Mouse (Mus musculus) brain, embryonic 18.5 days (tissue): ENCODE results near the gene Prkcsh.

Experiments used
- DNase-seq: peaks from one replicate; pipeline ENCODE4 v3.0.0-alpha.2; 2012; ENCODE audit warnings: low read depth, low spot score

The Prkcsh gene

DNA sequence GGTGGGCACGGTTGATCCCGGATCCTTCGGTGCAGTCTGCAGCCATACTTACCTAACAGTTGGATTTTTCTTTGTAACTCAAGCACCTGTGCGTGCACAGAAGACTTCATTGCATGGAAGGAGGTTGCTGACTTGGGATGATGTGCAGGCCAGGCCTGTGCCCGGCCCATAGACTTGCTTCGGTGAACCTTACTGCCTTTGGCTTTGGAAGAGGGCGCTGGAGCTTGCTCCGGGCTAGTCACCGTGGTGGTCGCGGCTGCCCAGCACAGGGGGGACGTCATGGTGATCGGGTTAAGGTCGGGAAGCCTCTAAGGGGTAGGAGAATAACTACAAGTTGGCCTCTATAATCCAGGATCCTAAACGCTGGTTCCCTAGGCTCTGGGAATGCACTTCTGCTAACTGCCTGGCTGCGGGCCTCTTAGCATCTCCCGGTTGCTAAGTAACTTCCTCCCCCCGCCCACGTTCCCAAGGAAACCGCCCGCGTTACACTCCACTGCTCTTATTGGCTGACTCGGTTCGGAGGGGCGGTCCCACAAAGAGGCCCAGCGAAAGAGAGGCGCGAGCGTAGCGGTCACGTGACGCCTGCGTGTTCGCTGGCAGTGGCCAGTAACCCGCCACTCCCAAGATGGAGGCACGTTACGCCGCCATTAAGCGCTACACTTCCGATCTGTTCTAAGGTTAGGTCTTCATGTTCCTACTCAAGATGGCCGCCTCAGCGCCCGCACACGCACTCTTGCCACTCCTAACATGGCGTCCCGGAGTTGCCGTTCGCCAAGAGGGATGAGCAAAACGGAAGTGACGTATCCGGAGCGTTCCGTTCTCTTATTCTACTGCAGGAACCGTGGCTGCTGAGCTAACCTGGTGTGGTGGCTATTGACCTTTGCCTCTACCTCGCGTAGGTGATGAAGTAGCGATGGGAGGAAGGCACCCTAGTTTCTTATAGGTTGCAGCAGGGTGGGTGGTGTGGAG is at the start of gene Prkcsh, which contains the start of gene Ccdc151:
TSS of gene Prkcsh (plus strand) at position 613 of the 969 bp plus-strand sequence.
TSS of gene Ccdc151 (minus strand) at position 441 of the 969 bp plus-strand sequence.
- peak; percentile 99 for DNase-seq

- DNase-seq: peak; percentile 75
Measured at GRCm38 (mm10) chr9:21953600-21953999, 49.0 kb upstream of the Prkcsh start.

GRCm38 (mm10) chr9:21954635-21955034 is 48.0 kb upstream of the Prkcsh start:
- no peak for DNase-seq

GRCm38 (mm10) chr9:21955225-21955569 is 47.4 kb upstream of the Prkcsh start:
- no peak for DNase-seq

DNA sequence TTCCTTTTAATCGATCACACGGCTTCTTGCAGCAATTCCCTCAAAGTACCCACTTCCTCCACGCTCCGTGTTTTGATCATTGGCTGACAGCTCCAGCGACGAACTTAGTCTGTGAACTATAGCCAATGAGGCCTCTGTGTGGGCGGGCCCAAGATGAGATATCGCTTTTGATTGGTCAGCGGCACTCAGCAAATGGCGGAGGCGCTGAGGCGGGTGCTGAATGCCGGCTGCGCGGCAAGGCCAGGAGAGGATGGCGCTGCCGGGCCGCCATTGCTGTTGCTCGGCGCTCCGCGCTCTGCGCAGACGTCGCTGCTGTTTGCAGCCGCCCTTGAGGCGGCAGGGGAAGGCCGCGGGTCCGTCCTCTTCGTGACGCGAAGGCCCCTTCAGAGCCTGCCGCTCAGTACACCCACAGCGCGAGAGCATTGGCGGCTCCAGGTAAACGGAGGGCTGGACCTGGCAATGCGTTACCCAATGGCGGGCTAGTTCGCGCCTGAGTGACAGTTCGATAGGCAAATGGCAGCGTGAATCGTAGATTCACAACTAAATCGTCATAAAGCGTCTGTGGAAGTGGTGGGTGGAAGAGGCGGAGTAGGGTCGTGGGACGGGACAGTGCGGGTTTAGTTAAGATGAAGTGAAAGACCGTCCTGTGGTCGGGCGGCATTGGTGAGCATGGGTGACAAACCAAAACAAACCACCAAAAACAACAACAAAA is 46.9 kb upstream of the Prkcsh start, which contains the start of gene Swsap1:
TSS of gene Swsap1 (plus strand) at position 186 of the 712 bp plus-strand sequence.
- DNase-seq: peak; percentile 98

- no peak for DNase-seq
Measured at GRCm38 (mm10) chr9:21958372-21958771, 44.2 kb upstream of the Prkcsh start.

DNA sequence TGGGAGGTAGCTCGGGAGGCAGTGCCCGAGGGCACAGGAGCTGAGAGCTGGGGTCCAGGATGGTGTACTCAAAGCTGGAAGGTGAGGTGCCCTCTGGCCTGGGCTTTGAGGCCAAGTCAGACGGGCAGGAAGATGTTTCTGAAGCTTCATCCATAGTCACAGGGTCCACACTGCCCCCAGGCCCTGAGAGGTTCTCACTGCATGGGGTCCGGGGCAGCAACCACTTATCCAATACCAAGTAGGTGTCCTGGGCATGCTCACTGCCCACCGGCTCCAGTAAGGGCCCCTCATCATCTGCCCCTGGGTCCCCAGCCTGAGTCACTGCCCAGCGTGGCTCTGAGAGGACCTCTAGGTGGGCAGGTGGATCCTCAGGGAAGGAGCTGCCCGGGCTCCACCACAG is 43.4 kb upstream of the Prkcsh start:
- DNase-seq: no peak

GRCm38 (mm10) chr9:21960135-21960534 is 42.5 kb upstream of the Prkcsh start:
- no peak for DNase-seq

- DNase-seq: no peak
Measured at GRCm38 (mm10) chr9:21960558-21961208, 41.9 kb upstream of the Prkcsh start.

- no peak for DNase-seq
Measured at GRCm38 (mm10) chr9:21961366-21961980, 41.1 kb upstream of the Prkcsh start.

DNA sequence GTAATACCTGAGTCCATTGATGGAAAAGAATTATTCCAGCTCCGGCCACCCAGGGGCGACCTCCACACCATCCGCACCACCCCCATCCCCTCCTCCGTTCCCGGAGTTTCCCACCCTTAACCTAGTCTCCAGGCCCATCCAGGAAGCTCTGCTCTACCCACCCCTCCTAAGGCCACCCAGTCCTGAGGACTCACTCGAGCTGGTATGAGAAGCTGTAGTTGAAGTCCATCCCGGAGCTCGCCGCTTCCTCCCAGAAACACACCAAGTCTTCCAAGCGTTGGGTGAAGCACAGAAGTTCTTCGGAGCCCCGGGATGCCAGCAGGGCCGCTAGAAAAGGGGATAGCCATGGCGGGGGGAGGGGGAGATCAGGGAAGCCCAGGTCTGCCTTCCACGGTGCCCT is 40.6 kb upstream of the Prkcsh start:
- DNase-seq: no peak

DNA sequence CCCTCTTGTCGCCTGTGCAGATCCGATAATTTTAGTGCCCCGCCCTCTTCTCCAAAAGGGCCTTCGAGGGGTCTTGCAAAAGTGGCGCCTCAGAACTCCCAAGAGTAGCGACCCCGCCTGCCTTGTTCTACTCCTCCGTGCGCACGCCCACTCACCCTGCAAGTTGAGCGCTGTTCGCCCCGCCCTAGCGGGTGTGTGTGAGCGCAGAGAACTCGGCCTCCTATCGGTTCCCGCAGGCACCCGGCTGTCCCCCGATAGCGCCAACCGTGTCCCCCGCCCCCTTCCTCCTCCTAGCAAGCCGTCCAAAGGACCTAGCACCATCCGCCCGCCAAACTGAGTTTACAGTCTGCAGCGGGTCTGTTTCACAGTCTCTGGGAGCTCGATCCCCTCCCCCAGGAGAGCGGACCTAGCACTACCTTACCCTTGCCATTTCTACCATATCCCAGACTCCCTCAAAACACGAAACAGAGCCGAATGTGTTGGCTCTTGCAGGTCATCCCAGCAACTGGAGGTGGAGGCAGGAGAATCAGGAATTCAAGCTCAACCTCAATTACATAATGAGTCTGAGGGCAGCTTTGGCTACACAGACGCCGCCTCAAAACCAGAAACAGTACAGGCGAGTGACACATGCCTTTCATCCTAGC is 40.1 kb upstream of the Prkcsh start:
- no peak for DNase-seq

DNA sequence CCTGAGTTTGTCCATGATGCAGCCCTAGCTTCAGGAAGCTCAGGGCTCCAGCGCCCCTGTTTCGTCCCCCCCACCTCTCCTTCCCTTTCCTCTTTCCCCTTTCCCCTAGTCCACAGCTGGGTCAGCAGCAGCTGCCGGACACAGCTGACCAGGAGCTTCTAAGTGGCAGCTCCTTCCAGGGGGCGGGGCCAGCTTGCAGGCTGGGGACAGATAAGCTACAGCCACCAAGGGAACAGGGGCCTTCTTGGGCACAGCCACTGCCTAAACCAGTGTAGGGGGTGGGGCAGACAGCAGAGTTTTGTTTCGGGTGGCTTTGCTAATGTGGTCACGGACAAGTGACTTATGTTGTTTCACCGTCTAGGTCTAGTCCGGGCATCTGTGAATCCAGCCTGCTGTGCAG is 39.2 kb upstream of the Prkcsh start, which contains the start of gene Epor:
TSS of gene Epor (minus strand) at position 90 of the 400 bp plus-strand sequence.
- DNase-seq: no peak

DNA sequence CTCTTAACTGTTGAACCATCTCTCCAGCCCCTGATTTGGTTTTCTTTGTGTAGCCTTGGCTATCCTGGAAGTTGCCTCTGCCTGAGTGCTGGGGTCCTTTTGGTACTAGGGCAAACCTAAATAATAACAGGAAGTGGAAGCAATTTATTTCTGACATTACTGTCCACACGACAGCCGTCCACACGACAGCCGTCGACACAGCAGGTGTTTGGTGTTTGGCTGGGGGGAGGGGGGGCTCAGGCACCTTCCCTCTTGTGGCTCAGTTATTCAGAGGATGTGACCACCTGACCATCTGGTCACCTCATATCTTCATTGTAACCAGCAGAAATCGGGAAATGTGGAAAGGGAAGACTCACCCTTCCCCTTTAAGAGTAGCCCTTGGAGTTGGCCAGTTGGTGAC is 33.7 kb upstream of the Prkcsh start:
- DNase-seq: no peak

GRCm38 (mm10) chr9:21969304-21969703 is 33.3 kb upstream of the Prkcsh start:
- DNase-seq: no peak

DNA sequence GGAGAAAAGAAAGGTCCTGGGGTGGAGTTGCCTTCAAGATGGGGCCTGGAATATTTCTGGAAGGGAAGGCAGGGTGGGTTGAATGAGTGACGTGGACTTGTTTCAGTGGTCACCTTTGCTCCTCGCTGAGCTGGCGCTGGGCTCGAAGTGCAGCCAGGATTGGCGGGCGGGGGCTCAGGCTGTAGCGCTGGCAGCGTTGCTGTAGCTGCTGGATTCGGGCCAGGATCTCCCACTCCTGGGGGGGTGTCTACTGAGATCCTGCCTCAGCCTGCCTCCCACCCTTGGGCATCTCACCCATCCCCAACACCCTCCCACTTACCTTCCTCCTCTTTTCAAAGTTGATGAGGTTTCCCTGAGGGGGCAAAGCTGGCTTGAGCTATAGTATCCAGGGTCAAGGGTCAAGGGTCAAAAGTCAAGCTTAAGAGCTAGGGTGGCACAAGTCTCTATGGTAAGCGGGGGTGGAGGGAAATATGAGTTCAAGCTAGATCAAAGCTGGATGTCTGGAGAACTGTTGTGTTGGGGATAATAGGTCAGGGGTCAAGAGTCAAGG is 25.9 kb upstream of the Prkcsh start:
- DNase-seq: no peak

DNA sequence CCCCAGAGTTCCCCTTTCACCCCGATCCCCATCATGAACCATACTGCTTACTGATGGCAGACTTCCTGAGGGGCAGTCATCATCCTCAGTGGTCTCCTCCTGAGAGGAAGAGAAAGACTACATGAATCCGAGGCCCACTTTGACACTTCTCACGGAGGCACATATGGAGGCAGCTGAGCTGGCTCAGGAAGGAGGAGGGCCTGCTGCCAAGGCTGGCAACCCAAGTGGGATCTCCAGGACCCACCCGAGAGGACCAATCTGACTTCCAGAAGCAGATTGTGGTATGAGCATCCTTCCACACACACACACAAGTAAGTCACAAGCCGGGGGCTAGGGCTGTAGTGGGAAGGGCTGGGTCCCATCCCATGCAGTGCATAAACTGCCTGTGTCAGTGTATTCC is 25.3 kb upstream of the Prkcsh start:
- no peak for DNase-seq

GRCm38 (mm10) chr9:21977972-21978371 is 24.6 kb upstream of the Prkcsh start:
- no peak for DNase-seq

DNA sequence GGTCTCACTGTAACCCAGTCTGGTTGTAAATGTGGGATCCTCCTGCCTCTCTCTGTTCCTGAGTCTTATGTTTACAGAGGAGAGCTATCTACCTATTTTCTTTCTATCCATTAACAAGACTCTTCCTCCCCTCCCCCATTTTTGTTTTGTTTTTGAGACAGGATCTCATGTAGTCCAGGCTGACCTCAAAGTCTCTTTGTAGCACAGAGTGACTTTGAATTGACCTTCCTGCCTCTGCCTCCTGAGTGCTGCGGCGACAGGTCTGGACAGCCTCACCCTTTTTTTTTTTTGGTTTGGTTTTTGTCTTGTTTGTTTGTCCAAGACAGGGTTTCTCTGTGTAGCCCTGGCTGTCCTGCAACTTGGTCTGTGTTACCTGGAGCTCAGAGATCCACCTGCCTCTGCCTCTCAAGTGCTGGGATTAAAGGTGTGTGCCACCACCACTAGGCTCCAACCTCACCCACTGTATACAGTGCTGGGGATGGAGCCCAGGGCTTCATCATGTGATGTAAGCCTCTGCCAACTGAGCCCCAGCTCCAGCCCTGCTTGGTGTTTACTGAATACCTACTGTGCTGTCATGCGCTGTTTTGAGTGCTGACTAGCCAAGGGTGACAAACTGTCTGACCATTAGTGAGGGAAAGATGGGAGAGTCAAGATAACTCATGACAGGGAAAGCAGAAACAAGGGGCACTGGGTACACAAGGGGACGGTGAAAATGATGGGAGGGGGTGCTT is 24.0 kb upstream of the Prkcsh start:
- DNase-seq: no peak

DNA sequence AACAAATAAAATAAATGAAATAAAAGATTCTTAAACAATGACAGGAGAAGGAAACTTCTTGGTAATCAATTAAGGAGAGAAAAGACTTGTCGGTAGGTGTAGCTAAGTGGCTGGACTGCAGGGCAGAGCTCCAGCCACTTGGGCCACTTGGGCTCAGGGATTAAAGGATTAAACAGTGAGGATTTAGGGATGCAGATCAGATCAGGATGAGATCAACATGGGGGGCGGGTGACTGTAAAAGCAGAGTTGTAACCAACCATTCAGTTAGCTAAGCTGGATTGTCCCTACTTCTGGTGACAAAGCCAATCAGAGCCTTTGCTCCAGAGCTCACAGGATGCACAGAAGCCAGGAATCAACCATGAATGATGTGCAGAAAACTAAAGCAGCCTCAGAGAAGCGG is 18.7 kb upstream of the Prkcsh start:
- no peak for DNase-seq
